Mouse (Mus musculus): ENCODE data around the gene Ercc6.
A peak's percentile ranks its signal among the peaks of the same experiment; 100 is the strongest.

Ercc6 gene

DNA sequence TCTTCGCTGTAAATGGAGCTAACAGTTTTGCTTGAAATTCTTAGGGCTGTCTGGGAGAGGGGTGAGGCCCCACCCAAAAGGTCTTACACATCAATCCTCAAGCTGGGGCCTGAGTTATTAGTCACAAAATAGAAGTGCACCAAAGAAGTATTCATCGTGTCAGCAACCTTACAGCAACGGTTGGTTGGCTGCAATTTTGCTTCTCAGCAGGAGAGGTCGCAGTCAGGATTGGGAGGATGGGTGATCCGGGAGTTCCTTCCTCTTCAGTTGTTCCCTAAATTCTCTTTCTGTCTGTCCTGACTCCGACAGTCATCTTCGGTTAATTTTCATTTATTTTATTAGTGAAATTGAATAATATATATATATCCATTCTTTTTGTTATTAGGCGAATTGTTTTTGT, 59.2 kb downstream of the Ercc6 start:
- DNase-seq (ENCODE audit: low spot score) = no peak

DNA sequence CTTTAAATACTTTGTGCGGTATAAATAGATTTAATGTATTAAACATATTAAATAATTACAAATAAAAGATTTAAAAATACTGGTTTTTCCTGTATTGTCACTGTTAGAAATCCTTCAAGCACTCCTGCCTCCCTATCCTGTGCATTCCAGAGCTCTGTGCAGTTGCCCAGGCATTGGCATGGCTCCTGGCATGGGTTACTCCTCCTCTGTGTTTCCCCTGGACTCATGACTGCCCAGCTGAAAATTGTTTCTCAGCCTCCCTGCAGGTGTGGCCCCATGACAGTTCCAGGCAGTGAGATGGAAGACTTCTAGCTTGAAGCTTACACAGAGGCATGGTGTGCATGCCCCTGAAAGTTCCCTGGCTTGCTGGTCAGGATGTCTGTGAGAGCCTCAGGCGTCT, 65.1 kb downstream of the Ercc6 start:
- DNase-seq (ENCODE audit: low spot score) = no peak

DNA sequence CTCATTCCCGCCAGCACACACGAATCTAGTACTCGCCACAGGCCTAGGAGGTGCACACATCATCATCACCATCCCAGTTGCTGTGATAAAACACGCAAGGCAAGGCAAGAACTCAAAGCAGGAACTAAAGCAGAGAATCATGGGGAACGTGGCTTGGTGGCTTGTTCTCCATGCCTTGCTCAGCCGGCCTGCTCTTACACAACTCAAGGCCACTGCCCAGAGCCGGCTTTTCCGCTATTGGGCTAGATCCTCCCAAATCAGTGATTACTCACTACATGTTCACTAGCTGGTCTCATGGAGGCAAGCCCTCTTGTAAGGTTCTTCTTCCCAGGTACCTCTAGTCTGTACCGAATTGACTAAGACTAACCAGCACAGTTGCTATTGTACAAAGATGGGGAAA, 70.4 kb downstream of the Ercc6 start:
- DNase-seq (ENCODE audit: low spot score) = no peak

DNA sequence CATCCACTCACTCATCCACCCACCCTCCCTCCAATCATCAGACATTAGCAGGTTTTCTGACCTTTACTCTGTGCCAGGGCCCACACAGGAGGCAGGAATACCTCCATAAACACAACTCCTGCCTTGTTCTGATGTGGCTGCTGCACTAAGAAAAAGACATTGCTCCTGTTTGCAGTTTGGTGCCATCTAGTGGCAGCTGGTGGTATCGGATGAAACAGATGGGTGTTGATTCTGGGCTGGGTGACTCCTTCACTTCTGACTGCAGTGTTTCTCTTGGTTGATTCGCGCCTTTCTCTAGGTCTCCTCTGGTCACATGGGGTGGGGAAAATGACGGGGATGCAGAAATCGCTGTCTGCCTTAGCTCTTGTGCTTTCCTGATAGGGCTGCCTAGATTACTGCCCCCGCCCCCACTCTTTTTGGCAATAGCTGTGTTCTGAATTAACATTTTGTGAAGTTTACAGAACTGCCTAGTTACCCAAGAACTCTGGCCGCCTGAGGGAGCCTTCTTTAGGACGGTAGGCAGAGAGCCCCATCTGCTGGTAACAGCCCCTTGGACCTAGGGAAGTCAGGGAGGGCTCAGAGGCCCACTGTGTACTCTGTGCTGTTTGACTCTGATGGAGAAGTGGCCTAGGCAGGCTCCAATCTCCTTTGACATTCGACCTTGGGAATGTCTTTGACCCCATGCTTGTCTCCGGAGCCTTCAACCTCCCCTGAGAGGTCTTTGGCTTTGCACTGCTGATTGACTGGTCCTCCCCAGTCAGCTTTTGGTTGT, 73.9 kb downstream of the Ercc6 start:
- no peak for DNase-seq (ENCODE audit: low spot score)

DNA sequence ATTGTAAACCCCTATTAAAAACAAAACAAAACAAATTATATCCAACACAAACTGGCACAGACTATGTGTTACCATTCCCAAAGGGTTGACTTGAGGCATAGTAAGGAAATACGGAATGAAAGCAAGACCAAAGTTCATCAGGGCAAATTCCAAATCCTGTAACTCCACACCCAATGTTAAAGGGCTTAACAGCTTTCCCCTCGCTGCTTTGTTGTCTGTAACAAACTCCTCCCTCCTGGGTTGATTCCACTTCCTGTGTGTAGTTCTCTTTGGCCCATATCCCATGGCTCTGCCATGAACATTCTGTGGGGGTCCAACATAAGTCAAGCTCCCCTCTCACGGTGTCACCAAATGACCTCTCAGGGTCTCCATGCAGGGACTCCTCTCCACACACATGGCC, 77.1 kb downstream of the Ercc6 start:
- DNase-seq (ENCODE audit: low spot score) = no peak

DNA sequence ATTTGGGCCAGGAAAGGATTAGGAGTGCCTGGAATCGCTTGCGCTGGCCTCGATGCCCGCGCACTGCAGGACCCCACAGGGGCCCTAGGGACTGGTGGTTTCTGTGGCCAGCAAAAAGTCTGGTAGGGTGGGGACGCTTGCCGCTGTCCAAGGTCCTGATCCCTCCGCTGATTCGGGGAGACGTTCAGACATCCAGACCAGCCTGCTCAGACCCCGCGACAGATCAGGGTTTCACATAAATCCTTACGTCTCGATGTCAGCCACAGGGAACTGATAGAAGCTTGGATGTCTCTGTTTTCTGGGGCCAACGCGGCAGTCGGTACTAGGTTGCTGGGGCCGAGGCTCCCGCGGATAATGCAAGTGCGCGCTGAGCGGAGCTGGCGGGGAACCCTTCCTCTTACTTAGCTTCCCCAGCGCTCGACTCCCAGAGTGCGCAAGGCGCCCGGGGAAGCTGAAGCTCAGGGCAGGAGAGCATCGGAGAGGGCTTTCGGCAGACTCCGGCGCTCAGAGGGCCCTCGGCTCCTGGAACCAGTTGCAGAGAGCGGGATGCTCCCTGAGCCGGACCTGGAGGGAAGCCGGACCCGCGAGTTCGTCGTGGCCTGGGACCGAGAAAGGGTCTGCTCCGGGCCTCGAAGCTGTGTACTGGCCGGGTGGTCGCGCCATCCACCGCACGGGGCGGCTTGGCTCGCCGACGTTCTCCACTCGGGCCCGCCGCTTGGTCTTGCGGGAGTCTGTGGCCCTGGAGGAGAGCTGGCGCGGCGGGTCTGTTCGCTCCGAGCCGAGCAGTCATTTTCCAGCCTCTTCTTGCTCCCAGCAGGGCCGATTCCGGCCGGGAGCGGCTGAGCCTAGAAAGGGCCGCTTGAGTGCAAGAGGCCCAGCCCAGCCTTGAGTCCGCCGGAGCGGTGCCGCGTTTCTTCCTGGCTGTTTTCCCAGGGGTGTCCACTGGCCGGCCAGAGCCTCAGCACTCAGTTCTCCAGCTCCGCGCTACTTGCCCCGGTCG, 84.2 kb downstream of the Ercc6 start:
- peak; percentile 30 for DNase-seq (ENCODE audit: low spot score)

DNA sequence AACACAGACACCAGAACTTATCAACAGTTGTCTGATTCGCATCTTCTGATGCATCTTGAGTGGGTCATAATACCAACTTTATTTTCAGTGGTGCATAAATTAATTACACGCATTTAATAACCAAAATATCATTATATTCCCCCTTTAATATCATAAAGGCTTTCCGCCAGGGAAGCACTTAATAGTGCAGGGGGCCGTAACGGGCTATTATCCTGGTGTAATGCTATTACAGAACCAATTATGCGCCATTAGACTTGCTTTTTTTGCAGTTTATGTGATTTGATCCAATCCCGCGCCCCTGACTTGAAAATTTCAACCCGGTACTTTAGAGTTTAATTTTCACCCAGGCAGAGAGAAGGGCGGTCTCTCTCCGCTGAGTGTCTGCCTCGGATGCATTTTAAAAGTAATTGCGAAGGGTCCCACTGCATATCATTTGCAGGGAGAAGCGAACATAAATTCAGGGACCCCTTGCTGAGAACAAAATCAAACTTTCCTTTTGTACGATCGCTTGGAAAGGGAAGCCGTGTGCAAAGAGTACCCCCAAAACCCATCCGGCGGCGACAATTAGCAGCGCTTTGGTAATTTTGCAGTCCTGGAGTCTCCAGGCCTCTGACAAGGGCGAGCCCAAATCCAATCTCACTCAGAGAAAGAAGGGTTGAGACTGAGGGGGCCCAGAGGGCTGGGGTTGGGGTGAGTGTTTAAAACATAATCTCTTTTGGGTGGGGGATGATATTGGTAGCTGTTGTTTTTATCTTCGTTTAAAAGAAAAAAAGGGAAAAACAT, 85.3 kb downstream of the Ercc6 start:
- DNase-seq (ENCODE audit: low spot score) = no peak

DNA sequence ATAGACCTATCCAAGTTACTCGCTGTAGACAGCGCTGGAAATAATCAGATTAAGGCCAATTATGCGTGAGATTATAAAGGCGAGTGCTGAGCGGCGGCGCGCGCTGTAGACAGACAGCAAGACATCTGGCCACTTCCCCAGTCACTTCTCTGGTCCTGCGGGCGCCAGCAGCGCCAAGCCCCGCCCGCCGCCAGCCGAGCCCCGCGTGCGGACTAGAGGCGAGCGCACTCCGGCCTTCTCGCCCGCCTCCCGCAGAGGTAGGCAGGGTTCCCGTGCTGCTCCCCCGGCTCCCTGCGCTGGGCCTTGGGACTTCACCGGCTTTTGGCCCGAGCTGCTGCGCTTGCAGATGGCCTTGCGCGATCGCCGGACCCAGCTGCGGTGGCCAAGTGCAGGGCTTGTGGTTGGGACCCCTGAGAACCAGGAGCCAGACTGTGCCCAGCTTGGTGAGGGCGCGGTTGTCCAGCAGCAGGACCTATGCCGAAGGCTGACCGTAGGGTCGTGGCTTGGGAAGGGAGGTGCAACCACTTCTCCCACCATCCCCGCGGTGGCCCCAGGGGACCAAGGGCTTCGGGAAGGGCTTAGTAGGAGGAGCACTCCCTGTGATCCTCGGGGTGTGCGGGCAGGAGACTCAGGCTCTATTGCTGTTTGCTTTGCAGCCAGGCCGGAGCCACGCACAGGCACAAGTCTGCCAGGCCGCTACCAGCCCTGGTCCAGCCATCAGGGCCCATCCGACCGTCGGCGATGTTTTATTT, 86.1 kb downstream of the Ercc6 start, which contains the start of gene Prrxl1:
Prrxl1 (plus strand) TSS at position 118 of the 752 bp plus-strand sequence.
- no peak for DNase-seq (ENCODE audit: low spot score)

DNA sequence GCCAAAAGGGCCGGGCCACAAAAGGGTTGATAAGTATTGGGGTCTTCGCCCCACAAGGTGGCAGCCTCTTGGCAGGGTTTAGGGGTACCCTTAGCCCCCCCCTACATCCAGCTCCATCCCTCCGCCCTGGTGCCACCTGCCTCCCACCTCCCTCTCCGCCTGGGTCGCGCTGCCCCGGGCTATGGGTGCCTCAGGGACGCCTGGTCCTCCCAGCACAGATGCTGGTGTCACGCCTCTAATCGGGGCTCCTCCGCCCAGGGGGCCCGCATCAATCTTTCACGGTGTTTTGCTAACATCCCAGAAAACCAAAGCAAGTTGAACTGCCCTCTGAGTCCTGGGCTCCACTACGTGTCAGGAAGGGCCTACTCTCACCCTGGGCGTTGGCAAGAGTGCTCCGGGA, 86.8 kb downstream of the Ercc6 start:
- no peak for DNase-seq (ENCODE audit: low spot score)

DNA sequence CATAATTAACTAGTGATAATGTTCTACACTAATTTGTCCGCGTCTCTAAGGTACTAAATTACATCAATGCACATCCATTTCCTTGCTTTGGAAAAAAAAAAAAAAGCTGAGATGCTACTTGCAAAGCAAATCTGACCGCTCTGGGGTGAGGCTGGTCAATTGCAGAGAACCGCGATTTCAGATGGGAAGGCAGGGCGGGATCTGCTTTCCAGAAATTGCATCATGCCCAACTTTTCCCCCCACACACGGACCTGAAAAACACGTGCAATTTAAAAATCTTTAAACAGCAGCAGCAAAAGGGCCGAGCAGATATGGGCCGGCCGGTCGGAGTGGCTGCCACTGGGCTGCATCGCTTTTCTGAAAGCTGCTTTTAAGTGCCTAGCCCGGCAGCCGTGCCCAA, 92.2 kb downstream of the Ercc6 start:
- no peak for DNase-seq (ENCODE audit: low spot score)

DNA sequence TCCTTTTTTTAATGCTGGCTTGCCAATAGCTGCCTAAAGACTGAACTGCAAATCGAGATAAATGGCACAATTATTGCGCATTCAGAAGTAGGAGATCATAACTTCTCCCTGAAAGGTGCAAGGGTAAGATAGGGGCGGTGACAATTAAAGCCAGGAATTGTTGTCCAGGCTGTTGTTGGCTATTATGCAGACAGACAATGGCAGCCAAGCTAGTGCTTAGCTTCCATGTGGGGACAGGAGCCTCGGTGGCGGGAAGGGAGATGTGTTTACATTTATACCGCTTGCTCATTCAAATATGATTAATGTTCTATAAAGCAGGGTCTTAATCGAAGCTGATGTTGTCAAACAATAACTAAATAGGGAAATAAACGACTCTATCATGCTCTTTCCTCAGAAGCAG, 93.0 kb downstream of the Ercc6 start:
- no peak for DNase-seq (ENCODE audit: low spot score)

DNA sequence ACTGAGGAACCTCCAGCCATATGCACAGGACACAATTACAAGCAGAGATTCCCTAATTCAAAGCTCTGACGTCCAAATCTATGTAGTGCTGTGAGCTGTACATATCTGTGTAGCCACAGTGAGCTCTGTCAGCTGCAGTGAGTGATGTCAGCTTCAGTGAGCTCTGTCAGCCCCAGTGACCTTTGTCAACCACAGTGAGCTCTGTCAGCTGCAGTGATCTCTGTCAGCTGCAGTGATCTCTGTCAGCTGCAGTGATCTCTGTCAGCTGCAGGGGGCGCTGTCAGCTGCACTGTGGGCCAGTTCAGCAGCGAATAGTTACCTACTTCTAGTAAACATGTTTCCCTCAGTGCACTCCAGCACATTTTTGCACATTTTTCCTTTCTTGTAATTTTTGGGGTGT, 96.1 kb downstream of the Ercc6 start:
- no peak for DNase-seq (ENCODE audit: low spot score)

DNA sequence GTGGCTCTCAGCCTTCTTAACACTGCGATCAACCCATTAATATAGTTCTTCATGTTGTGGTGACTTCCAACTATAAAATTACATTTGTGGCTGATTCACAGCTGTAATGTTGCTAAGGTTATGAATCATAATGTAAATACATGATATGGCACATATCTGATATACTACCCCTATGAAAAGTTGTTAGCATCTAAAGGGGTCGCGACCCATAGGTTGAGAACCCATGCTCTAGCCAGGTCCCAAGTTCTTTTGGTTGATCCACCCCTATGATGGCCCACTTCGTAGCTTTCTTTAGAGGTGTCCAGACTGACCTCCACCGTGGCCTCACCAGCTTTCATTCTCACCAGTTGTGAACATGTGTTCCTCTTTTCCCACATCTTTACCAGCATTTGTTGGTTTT, 103.9 kb downstream of the Ercc6 start:
- no peak for DNase-seq (ENCODE audit: low spot score)

DNA sequence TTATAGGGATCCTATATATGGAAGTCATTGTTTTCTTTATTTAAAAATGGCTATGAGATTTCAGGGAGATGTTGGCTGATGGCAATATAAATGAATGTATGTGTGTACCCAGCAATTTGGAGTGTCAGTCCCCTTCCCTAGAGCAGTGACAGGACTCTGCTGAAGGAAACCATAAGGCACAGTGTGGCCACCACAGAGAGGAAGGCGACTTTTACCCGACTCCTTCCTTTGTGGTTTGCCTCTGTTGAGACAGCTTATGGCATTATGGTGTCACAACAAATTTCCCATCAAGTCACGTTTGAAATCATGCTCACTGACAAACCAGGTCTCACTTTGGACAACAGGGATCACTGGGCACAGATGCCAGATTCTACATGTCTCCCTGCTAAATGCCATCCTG, 110.9 kb downstream of the Ercc6 start:
- no peak for DNase-seq (ENCODE audit: low spot score)

DNA sequence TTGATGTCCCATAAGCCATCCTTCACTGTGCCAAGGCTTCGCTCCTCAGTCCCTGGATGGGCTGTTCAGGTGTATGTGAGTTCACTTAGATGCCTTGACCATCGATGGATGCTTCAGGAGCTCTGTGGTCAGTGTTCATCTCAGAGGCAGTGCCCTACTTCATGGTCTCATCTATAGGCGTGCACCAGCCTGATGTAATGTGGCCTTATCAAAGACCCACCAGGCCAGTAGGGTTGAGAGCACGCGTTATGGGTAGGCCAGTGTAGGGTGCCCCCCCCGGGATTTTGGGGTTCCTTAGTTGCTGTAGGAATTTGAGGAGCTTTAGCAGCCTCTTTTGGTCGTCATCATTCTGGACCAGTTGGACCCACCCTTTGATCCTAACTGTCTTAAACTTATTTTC, 111.5 kb downstream of the Ercc6 start:
- DNase-seq (ENCODE audit: low spot score) = no peak

DNA sequence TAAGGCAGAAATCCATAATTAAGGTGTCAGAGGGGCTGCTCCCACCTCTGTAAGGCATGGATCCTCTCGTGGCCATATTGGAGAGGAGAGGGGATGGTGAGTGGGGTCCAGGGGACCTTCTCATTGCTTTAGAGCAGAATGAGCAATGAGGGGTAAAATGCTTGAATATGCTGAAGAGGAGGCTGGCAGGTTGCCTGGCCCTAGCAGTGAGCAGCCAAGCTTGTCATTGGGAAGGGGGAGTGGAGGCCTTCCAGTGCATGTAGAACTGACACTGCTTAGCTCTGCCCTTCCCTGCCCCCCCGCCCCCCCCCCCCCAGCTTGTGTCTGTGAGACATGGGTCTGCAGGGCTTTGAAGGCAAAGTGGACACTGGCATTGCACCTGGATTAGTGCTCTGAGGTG, 114.0 kb downstream of the Ercc6 start:
- no peak for DNase-seq (ENCODE audit: low spot score)

DNA sequence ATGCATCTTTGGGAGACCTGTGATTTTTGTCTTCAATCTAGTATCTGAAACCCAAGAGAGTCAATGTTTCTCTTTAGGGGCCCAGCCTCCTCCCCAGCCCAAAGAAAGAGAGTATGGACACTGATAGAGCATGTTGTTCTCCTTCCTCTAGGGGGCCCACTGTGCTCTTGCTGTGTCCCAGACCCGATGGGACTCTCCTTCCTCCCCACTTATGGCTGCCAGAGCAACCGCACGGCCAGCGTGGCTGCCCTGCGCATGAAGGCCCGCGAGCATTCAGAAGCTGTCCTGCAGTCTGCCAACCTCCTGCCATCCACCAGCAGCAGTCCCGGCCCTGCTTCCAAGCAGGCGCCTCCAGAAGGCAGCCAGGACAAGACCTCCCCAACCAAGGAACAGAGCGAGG, 115.3 kb downstream of the Ercc6 start:
- DNase-seq (ENCODE audit: low spot score) = no peak

Data from urinary bladder, postnatal 10 days (tissue).